Mouse (Mus musculus): ENCODE measurements around the gene Rp9. TPM values are rescaled to one million over a fixed set of nuclear protein-coding genes. Genes with fewer than 3 reads are reported as not detected.
"Not testable (repeated sequence)": the region's sequence is repeated elsewhere in the genome, so short reads cannot be mapped to it uniquely, and the experiment has no call there.

The Rp9 gene
- total and polyA plus RNA-seq, 2 experiments from 2014 or later: 63.2 to 75.1 TPM

DNA sequence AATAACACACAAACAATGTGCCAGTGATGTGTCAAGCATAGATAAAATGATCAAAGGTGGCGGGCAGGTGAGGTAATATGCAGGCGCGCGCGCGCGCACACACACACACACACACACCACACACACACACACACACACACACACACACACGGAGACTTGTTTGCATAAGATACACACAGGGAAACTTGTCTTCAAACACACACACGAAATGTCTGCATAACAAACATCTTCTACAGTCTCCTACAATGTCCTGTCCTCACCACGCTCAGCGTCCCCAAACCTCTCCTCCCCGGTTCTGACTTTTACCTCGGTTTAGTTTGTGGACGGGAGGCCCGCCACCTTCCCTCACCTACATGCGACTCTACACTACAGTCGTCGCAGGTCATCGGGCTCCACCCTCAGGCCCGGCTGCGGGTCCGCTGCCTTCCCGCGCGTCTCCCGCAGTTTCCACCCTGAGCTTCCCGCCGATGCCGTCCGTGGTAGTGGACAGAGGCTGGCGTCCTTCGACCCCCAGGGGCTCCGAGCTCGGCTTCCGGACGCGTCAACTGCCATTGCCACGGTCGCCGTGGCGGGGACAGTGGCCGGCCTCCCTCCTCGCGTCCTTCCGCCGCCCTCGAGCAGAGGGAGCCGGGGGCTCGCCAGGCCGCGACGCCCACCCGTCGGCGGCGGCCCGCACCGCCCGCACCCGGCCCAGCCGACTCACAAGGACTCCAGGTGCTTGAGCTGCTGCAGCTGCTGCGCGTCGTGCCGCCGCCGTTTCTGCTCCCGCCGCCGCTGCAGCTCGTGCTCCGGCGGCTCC lies 2.0 kb downstream of the Rp9 start:
- Histone ChIP-seq H3K4me3 (ENCODE audit: low read length) (peak overlapping the region; percentile 87), H3K9me3 (ENCODE audit: low read length) (no peaks in the 10 kb centered on the region), H3K36me3 (ENCODE audit: insufficient read depth, low read length) (no peaks in the 10 kb centered on the region), H3K4me2 (ENCODE audit: low read depth, low read length) (peak overlapping the region; percentile 74), H3K27me3 (ENCODE audit: insufficient read depth, low read length) (no peaks in the 10 kb centered on the region), H3K4me1 (ENCODE audit: insufficient read depth, low read length) (no peaks in the 10 kb centered on the region), H3K9ac (replicated peaks; ENCODE audit: low read length) (peak overlapping the region; percentile 97), H3K27ac (peak overlapping the region; percentile 94)
- peak; percentile 75 for ATAC-seq
- no peak for TF ChIP-seq CTCF (IDR thresholded peaks at IDR 0.05; ENCODE audit: low read depth)
- peak; percentile 51 for DNase-seq (ENCODE audit: low spot score)
- WGBS: 1% methylated on average over 70 of the region's 73 CpGs

DNA sequence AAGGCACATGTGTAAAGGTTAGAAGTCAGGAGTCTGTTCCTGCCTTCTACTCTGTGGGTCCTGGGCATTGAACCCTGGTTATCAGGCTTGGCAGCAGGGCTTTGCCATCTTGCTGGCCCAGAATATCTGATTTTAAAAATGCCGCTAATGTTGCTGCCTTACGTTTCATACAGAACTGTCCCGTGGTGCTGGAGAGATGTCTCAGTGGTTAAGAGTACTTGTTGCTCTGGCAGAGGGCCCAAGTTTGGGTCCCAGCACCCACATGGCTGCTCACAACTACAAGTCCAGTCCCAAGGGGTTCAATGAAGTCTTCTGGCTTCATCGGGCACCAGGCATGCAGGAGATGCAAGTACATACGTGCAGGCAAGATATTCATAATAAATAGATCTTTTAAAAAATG lies 3.3 kb downstream of the Rp9 start:
- 96% methylated on average over 5 of the region's 5 CpGs for WGBS
- no peaks in the 10 kb centered on the region for H3K27me3 ChIP-seq (ENCODE audit: insufficient read depth, low read length)
- H3K36me3 ChIP-seq (ENCODE audit: insufficient read depth, low read length): no peaks in the 10 kb centered on the region
- no peak overlapping the region for H3K9ac ChIP-seq (replicated peaks; ENCODE audit: low read length)
- no peak for TF ChIP-seq CTCF (IDR thresholded peaks at IDR 0.05; ENCODE audit: low read depth)
- no peak overlapping the region for H3K4me3 ChIP-seq (ENCODE audit: low read length)
- no peak overlapping the region for H3K27ac ChIP-seq
- no peak overlapping the region for H3K4me2 ChIP-seq (ENCODE audit: low read depth, low read length)
- ATAC-seq (no peak), DNase-seq (ENCODE audit: low spot score) (no peak)
- no peaks in the 10 kb centered on the region for H3K4me1 ChIP-seq (ENCODE audit: insufficient read depth, low read length)
- H3K9me3 ChIP-seq (ENCODE audit: low read length): no peaks in the 10 kb centered on the region

DNA sequence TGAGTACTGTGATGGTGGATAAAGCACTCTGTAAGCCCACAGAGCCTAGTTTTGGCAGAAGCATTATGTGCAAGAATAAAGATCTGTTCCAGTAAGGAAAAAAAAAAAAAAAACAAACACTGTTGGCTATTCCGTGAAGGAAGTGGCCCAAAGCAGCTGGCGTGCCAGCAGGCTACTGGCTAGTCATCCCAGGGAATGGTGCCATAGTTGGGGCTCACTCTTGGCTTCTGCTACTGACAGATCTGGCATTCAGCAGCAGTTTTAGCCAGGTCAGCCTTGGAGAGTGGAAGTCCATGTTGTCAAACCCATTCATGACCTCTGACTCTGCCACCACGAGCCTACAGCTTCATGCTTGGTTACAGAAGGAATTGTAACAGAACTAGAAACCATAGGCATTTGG lies 7.6 kb downstream of the Rp9 start:
- WGBS: 55% methylated on average over 3 of the region's 3 CpGs
- no peaks in the 10 kb centered on the region for H3K27me3 ChIP-seq (ENCODE audit: insufficient read depth, low read length)
- no peak overlapping the region for H3K4me2 ChIP-seq (ENCODE audit: low read depth, low read length)
- H3K9me3 ChIP-seq (ENCODE audit: low read length): no peaks in the 10 kb centered on the region
- H3K36me3 ChIP-seq (ENCODE audit: insufficient read depth, low read length): peaks cover 8% of the 10 kb centered on the region
- H3K27ac ChIP-seq: no peak overlapping the region
- ATAC-seq (peak; percentile 63; the same call in 1 of the 2 replicates), DNase-seq (ENCODE audit: low spot score) (peak; percentile 68)
- no peaks in the 10 kb centered on the region for H3K4me1 ChIP-seq (ENCODE audit: insufficient read depth, low read length)
- H3K9ac ChIP-seq (replicated peaks; ENCODE audit: low read length): no peak overlapping the region
- no peak overlapping the region for H3K4me3 ChIP-seq (ENCODE audit: low read length)
- no peak for TF ChIP-seq CTCF (IDR thresholded peaks at IDR 0.05; ENCODE audit: low read depth)

DNA sequence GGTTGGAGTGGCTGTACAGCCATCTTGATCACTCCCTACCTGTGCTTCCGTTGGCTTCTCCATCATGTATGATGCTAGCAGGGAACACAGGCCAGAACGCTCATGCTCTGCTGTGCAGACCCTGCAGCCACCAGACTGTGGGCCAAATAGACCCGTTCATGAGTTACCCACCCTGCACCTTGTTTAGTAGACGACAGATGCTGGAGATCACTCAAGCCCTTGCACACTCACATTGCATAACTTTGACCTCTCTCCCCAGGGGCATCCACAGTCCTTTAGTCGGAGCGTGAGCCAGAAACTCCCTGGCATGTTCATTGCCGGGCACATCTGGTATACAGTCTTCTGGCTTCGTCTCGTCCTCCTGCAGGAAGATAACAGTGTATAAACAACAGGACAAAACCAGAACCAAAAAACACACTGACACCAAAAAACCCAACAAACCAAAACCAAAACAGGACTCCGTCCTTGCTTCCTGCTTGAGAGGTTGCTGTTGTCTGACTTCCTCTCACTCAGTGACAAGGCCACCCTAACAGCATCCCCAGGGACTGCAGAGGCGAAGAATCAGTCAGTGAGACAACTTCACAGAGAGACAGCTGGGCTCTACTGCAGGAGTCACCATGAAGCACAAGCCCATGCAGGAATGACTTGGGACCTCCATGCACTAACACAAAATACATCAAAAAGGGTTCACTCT lies 12.3 kb downstream of the Rp9 start:
- Histone ChIP-seq H3K27ac (no peak overlapping the region), H3K9ac (replicated peaks; ENCODE audit: low read length) (no peak overlapping the region), H3K9me3 (ENCODE audit: low read length) (no peaks in the 10 kb centered on the region), H3K4me2 (ENCODE audit: low read depth, low read length) (no peak overlapping the region), H3K4me1 (ENCODE audit: insufficient read depth, low read length) (no peaks in the 10 kb centered on the region), H3K36me3 (ENCODE audit: insufficient read depth, low read length) (peaks cover 52% of the 10 kb centered on the region), H3K4me3 (ENCODE audit: low read length) (no peak overlapping the region), H3K27me3 (ENCODE audit: insufficient read depth, low read length) (no peaks in the 10 kb centered on the region)
- no peak for DNase-seq (ENCODE audit: low spot score)
- 81% methylated on average over 11 of the region's 11 CpGs for WGBS
- no peak for ATAC-seq
- TF ChIP-seq CTCF (IDR thresholded peaks at IDR 0.05; ENCODE audit: low read depth): no peak

DNA sequence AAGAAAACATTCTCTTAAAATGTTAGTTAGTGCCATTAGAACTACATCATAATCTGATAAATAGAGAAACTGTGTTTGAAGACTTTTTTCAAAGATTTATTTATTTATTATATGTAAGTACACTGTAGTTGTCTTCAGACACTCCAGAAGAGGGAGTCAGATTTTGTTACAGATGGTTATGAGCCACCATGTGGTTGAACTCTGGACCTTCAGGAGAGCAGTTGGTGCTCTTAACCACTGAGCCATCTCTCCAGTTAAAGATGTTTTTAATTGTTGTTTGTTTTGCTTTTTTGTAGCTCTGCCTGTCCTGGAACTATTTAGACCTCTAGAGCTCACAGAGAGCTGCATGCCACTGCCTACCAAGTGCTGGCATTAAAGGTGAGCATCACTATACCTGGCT lies 14.5 kb downstream of the Rp9 start:
- Histone ChIP-seq H3K9me3 (ENCODE audit: low read length) (no peaks in the 10 kb centered on the region), H3K27me3 (ENCODE audit: insufficient read depth, low read length) (no peaks in the 10 kb centered on the region), H3K4me2 (ENCODE audit: low read depth, low read length) (no peak overlapping the region), H3K27ac (no peak overlapping the region), H3K4me3 (ENCODE audit: low read length) (no peak overlapping the region), H3K36me3 (ENCODE audit: insufficient read depth, low read length) (peaks cover 73% of the 10 kb centered on the region), H3K4me1 (ENCODE audit: insufficient read depth, low read length) (no peaks in the 10 kb centered on the region), H3K9ac (replicated peaks; ENCODE audit: low read length) (no peak overlapping the region)
- no peak for ATAC-seq
- no peak for DNase-seq (ENCODE audit: low spot score)
- TF ChIP-seq CTCF (IDR thresholded peaks at IDR 0.05; ENCODE audit: low read depth): no peak

DNA sequence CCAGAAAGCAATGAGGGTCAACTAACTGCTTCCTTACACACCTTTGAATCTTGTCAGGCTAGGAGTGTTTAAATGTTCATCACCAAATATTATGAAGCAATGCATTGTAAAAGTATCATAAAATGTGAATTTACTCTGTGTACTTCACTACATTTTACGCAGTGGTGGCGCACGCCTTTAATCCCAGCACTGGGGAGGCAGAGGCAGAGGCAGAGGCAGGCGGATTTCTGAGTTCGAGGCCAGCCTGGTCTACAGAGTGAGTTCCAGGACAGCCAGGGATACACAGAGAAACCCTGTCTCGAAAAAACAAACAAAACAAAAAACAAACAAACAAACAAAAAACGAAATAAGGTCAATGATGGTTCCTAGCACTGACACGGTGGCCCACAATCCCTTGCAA lies 15.6 kb downstream of the Rp9 start, which contains the start of gene Gm17545:
Gm17545 (plus strand) TSS at position 301 of the 400 bp plus-strand sequence.
- H3K9ac ChIP-seq (replicated peaks; ENCODE audit: low read length); H3K4me2 ChIP-seq (ENCODE audit: low read depth, low read length); H3K4me3 ChIP-seq (ENCODE audit: low read length); DNase-seq (ENCODE audit: low spot score); H3K9me3 ChIP-seq (ENCODE audit: low read length); H3K4me1 ChIP-seq (ENCODE audit: insufficient read depth, low read length); ATAC-seq; H3K27me3 ChIP-seq (ENCODE audit: insufficient read depth, low read length); H3K27ac ChIP-seq: not testable (repeated sequence)
- peaks cover 77% of the 10 kb centered on the region for H3K36me3 ChIP-seq (ENCODE audit: insufficient read depth, low read length)
- 92% methylated on average over 8 of the region's 8 CpGs for WGBS

DNA sequence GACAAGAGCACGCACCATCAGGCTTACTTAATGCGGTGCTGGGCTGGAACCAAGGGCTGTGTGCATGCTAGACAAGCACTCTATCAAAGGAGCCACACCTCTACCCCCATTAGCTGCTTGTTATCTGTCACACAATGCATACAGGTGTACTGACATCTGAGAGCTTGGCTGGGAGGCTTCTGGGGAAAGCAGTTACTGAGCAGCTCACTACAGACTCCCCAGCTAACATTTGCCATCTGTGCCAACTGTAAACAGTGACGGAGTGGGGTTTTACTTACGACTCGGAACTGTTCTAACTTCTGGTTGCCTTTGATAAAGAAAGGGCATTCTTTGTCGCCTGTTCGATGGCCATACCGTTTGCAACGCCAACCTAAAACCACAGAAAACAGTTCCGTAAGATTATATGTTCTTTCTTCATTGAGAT lies 16.0 kb downstream of the Rp9 start:
- Histone ChIP-seq H3K4me2 (ENCODE audit: low read depth, low read length) (no peak overlapping the region), H3K9me3 (ENCODE audit: low read length) (no peaks in the 10 kb centered on the region), H3K9ac (replicated peaks; ENCODE audit: low read length) (no peak overlapping the region), H3K27ac (no peak overlapping the region), H3K27me3 (ENCODE audit: insufficient read depth, low read length) (no peaks in the 10 kb centered on the region), H3K4me1 (ENCODE audit: insufficient read depth, low read length) (no peaks in the 10 kb centered on the region), H3K4me3 (ENCODE audit: low read length) (no peak overlapping the region), H3K36me3 (ENCODE audit: insufficient read depth, low read length) (peaks cover 81% of the 10 kb centered on the region)
- WGBS: 91% methylated on average over 10 of the region's 10 CpGs
- ATAC-seq: no peak
- TF ChIP-seq CTCF (IDR thresholded peaks at IDR 0.05; ENCODE audit: low read depth): no peak
- no peak for DNase-seq (ENCODE audit: low spot score)

All from hindbrain, postnatal 0 days (tissue).